Mouse (Mus musculus) olfactory bulb, adult 2 months (tissue): ENCODE data around the gene Ddx58.

Source experiments
- CTCF ChIP-seq: fragments of 200-500 bp; IDR thresholded peaks from 2 replicates; pipeline ENCODE4 v1.5.1; 2012; ENCODE audit warnings: low read depth, mild to moderate bottlenecking, low read length, moderate library complexity; ENCODE audit not compliant: insufficient read depth
- POLR2A ChIP-seq: fragments of 200-500 bp; IDR thresholded peaks from 2 replicates; pipeline ENCODE4 v1.6.1; 2012; ENCODE audit warnings: mild to moderate bottlenecking, low read depth, low read length, moderate library complexity; ENCODE audit not compliant: insufficient read depth

DNA sequence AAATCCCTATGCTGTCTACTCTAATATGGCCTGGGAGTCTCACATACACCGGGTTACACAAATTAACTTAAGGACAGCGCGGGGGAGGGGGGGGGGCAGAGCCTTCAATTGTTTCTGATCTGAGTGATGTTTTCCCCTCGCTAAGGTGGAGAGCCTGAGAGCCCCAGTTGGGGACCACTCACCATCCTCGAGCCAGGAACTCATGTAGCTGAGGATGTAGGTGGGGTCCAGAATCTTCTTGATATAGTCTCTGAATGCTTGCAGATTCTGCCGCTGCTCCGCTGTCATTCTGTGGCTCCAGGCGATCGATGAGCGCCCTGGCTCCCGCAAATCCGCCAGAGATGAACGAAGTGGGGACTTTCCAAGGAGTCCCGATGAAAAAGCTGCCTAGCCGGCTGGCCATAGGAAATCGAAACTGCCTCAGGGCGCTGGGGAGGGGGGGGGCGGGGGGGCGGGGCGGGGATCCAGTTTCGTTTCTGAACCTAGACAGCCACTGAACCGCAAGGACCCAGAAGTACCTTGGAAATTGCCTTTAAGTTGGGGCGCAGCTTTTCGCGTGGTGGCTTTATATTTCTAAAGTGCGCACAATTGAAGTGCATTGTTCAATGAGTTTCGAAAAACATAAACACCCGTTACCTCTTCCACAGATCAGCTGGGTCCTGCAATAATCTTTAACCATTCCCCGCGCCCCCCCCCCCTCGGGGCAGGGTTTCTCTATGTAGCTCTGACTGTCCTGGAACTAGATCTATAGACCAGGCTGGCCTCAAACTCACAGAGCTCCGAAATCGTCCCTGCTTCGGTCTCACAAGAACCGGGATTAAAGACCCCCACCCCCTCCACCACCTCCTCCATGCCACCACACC, at the start of gene Ddx58:
- TF ChIP-seq CTCF (no peak), POLR2A (no peak)
